Mouse (Mus musculus) hindbrain, embryonic 12.5 days (tissue): Measurements from ENCODE around the gene Lime1. TPM values are rescaled to one million over a fixed set of nuclear protein-coding genes. Genes with fewer than 3 reads are reported as not detected.

Experiments
- ATAC-seq: fragments of 200-750 bp; cut with Nextera tagmentation; 2 replicates; pipeline ENCODE4 v1.8.0; 2017; ENCODE audit warnings: moderate TSS enrichment; ENCODE audit not compliant: low FRiP score
- H3K27ac ChIP-seq: fragments of 300-500 bp; sonication (generic); 2 replicates; pipeline ENCODE4 v1.5.1; 2016; ENCODE audit warnings: mild to moderate bottlenecking
- H3K27me3 ChIP-seq: fragments of 300-500 bp; sonication (generic); 2 replicates; pipeline ENCODE4 v1.6.1; 2016; ENCODE audit warnings: mild to moderate bottlenecking
- H3K36me3 ChIP-seq: fragments of 300-500 bp; sonication (generic); 2 replicates; pipeline ENCODE4 v1.6.1; 2016; ENCODE audit warnings: mild to moderate bottlenecking
- H3K4me1 ChIP-seq: fragments of 300-500 bp; sonication (generic); 2 replicates; pipeline ENCODE4 v1.6.1; 2016
- H3K4me2 ChIP-seq: fragments of 300-500 bp; sonication (generic); replicated peaks from 2 replicates; pipeline ENCODE4 v1.6.1; 2016; ENCODE audit warnings: mild to moderate bottlenecking
- H3K4me3 ChIP-seq: fragments of 300-500 bp; sonication (generic); 2 replicates; pipeline ENCODE4 v1.5.1; 2016; ENCODE audit warnings: mild to moderate bottlenecking
- H3K9ac ChIP-seq: fragments of 300-500 bp; sonication (generic); 2 replicates; pipeline ENCODE4 v1.6.1; 2016; ENCODE audit warnings: mild to moderate bottlenecking, moderate library complexity
- H3K9me3 ChIP-seq: fragments of 300-500 bp; sonication (generic); replicated peaks from 2 replicates; pipeline ENCODE4 v1.6.1; 2016; ENCODE audit warnings: mild to moderate bottlenecking
- WGBS: fragments of 180-500 bp; shearing (Covaris S2); methylation state at CpG from one replicate; pipeline ENCODE4 v1.1.7; 2016; 5-methylcytosine and 5-hydroxymethylcytosine counted together
- polyA plus RNA-seq: library from polyadenylated mRNA; unstranded; fragments of >200 nt; fragmentation: Nextera tagmentation; extraction: Ambion mirVana; gene quantifications from 2 replicates; pipeline ENCODE4 v1.2.1, GENCODE M21; 2016

Lime1 gene
- polyA plus RNA-seq, result 37.8 and 41.8 TPM in 2 replicates

GRCm38 (mm10) chr2:181379778-181380177 is at the start of gene Lime1:
Gene Lime1, plus strand, starts transcription at chr2:181380078.
- H3K27me3 ChIP-seq, result no peaks in the 10 kb centered on the region
- no peak within 1 kb of the TSS for H3K4me2 ChIP-seq
- H3K27ac ChIP-seq, result no peak within 1 kb of the TSS
- WGBS, result 93% methylated on average over 12 of the region's 12 CpGs
- peaks cover 63% of the 10 kb centered on the region for H3K36me3 ChIP-seq
- H3K4me3 ChIP-seq, result no peak within 1 kb of the TSS
- ATAC-seq, result no peak
- no peak within 1 kb of the TSS for H3K9ac ChIP-seq
- H3K4me1 ChIP-seq, result no peaks in the 10 kb centered on the region
- no peaks in the 10 kb centered on the region for H3K9me3 ChIP-seq

DNA sequence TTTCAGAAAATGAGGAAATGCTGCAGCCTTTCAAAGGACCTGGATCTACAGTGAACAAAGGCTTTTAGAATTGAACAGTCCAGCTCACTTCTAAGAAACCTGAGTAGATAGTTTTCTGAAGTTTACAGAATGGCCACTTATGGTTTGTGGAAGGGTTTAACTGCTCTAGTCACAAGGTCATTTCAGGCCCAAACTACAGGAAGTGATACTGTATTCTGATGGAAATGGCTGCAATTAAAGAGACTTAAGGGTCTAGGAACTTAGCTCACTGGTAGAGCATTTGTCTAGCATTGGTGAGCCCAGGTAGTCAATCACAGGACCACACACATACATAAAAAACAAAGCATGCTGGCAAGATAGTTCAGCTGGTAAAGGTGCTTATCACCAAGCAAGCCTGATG is 47.3 kb upstream of the Lime1 start:
- H3K4me3 ChIP-seq, result no peak overlapping the region
- H3K4me1 ChIP-seq, result no peaks in the 10 kb centered on the region
- no peaks in the 10 kb centered on the region for H3K27me3 ChIP-seq
- H3K36me3 ChIP-seq, result peaks cover 75% of the 10 kb centered on the region
- H3K27ac ChIP-seq, result no peak overlapping the region
- H3K9ac ChIP-seq, result no peak overlapping the region
- H3K9me3 ChIP-seq, result no peaks in the 10 kb centered on the region
- no peak overlapping the region for H3K4me2 ChIP-seq
- ATAC-seq, result no peak

- Histone ChIP-seq H3K9ac (no peak overlapping the region), H3K36me3 (peaks cover 72% of the 10 kb centered on the region), H3K27me3 (no peaks in the 10 kb centered on the region), H3K4me1 (no peaks in the 10 kb centered on the region), H3K4me2 (no peak overlapping the region), H3K27ac (no peak overlapping the region), H3K4me3 (no peak overlapping the region), H3K9me3 (no peaks in the 10 kb centered on the region)
- ATAC-seq, result no peak
- 64% methylated on average over 3 of the region's 3 CpGs for WGBS
Observed at GRCm38 (mm10) chr2:181334023-181334422, 45.9 kb upstream of the Lime1 start.

GRCm38 (mm10) chr2:181340426-181340825 is 39.5 kb upstream of the Lime1 start:
- Histone ChIP-seq H3K27me3 (no peaks in the 10 kb centered on the region), H3K4me2 (no peak overlapping the region), H3K4me3 (no peak overlapping the region), H3K27ac (no peak overlapping the region), H3K9me3 (no peaks in the 10 kb centered on the region), H3K36me3 (peaks cover 76% of the 10 kb centered on the region), H3K9ac (no peak overlapping the region), H3K4me1 (no peaks in the 10 kb centered on the region)
- no peak for ATAC-seq
- 86% methylated on average over 4 of the region's 4 CpGs for WGBS

DNA sequence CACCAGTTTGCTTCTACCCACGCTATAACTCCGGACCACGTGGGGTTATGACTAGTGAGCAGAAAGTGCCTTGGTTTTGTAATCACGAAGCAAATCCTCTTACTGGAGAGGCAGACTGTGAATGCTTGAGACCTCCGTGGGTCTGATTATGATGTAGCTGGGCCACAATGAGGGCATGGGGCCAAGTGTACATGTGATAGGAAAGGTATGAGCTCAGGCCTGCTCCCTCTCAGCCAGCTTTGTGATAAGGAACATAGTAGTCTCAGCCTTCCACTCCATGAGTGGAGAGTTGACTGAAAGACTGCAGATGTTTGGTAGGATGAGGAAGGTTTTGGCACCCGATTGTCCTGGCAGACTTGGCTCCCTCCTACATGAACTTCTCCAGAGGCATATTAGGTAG is 37.1 kb upstream of the Lime1 start:
- H3K27me3 ChIP-seq, result no peaks in the 10 kb centered on the region
- no peak overlapping the region for H3K27ac ChIP-seq
- no peaks in the 10 kb centered on the region for H3K9me3 ChIP-seq
- H3K4me3 ChIP-seq, result no peak overlapping the region
- peaks cover 75% of the 10 kb centered on the region for H3K36me3 ChIP-seq
- H3K4me2 ChIP-seq, result no peak overlapping the region
- ATAC-seq, result no peak
- WGBS, result 96% methylated on average over 6 of the region's 6 CpGs
- H3K4me1 ChIP-seq, result no peaks in the 10 kb centered on the region
- no peak overlapping the region for H3K9ac ChIP-seq

DNA sequence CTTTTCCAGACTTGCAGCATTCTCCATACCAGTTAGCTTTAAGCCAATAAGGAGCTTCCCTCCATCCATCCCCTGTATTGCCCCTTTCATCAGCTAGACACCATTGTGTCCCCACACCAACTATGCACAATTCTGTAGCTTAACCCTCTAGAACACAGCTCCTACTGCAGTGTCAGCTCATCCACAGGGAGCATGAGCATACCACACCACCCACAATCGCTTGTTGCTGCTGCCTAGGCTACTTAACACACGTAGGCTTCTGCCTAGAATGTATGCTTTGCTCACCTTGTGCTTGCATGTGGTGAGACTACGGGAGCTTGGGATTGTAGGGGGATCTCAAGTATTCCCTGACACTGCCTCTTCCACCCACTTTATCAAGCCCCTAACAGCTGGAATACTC is 23.1 kb upstream of the Lime1 start:
- H3K9ac ChIP-seq, result no peak overlapping the region
- H3K36me3 ChIP-seq, result peaks cover 97% of the 10 kb centered on the region
- no peak overlapping the region for H3K4me3 ChIP-seq
- H3K9me3 ChIP-seq, result no peaks in the 10 kb centered on the region
- no peak overlapping the region for H3K4me2 ChIP-seq
- H3K4me1 ChIP-seq, result no peaks in the 10 kb centered on the region
- WGBS, result 81% methylated on average over 3 of the region's 3 CpGs
- H3K27ac ChIP-seq, result no peak overlapping the region
- H3K27me3 ChIP-seq, result no peaks in the 10 kb centered on the region
- ATAC-seq, result no peak

DNA sequence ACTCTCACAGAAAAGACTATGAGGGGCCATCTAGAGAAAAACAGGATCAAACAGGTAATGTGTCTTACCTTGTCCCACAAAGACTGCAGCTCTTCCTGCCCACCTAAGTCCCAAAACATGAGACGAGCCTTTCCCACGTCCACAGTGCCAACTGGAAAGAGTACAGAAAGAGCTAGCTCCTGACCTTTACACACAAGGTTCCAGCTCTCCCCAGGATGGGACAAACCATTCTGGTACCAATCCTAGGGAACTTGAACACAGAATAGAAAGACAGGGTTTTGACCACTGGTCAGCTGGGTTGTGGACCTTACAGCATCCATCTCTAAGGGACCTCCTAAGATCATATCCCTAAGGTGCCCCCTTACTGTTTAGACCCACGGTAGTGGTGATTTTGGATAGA is 15.9 kb upstream of the Lime1 start:
- H3K4me2 ChIP-seq, result peak overlapping the region; percentile 96
- 85% methylated on average over 3 of the region's 3 CpGs for WGBS
- peaks cover 35% of the 10 kb centered on the region for H3K4me1 ChIP-seq
- H3K9ac ChIP-seq, result peak overlapping the region; percentile 92; the same call in 1 of the 2 replicates
- H3K27ac ChIP-seq, result no peak overlapping the region
- ATAC-seq, result no peak
- no peaks in the 10 kb centered on the region for H3K9me3 ChIP-seq
- no peaks in the 10 kb centered on the region for H3K27me3 ChIP-seq
- H3K36me3 ChIP-seq, result peaks cover 44% of the 10 kb centered on the region
- peak overlapping the region; percentile 78 for H3K4me3 ChIP-seq

DNA sequence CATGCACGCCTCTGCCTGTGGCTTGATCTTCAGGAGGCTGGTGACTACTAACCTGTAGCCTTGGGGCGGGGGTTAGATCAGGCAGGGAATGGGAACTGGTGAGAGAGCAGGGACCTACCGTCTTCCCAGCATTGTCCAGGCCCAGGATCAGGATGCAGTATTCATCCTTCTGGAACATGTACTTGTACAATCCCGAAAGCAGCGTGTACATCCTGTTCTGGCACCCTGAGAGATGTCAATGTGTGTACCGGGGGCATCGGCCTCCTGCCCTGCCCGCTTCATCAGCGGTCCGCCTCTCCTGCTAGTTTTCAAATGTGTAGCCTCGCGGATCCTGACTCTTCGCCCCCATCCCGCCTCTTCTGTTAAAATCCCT is 15.4 kb upstream of the Lime1 start:
- peak overlapping the region; percentile 96 for H3K4me2 ChIP-seq
- H3K9ac ChIP-seq, result peak overlapping the region; percentile 92
- H3K4me3 ChIP-seq, result peak overlapping the region; percentile 78
- 11% methylated on average over 14 of the region's 14 CpGs for WGBS
- peaks cover 43% of the 10 kb centered on the region for H3K36me3 ChIP-seq
- ATAC-seq, result no peak
- H3K4me1 ChIP-seq, result peaks cover 35% of the 10 kb centered on the region
- H3K9me3 ChIP-seq, result no peaks in the 10 kb centered on the region
- no peaks in the 10 kb centered on the region for H3K27me3 ChIP-seq
- peak overlapping the region; percentile 92 for H3K27ac ChIP-seq

- no peaks in the 10 kb centered on the region for H3K27me3 ChIP-seq
- under 1% methylated on average over 68 of the region's 71 CpGs for WGBS
- peak within 1 kb of the TSS; percentile 78 for H3K4me3 ChIP-seq
- no peaks in the 10 kb centered on the region for H3K9me3 ChIP-seq
- H3K4me1 ChIP-seq, result peaks cover 35% of the 10 kb centered on the region
- peaks cover 43% of the 10 kb centered on the region for H3K36me3 ChIP-seq
- peak; percentile 85 for ATAC-seq
- peak within 1 kb of the TSS; percentile 92 for H3K27ac ChIP-seq
- H3K4me2 ChIP-seq, result peak within 1 kb of the TSS; percentile 96
- peak within 1 kb of the TSS; percentile 92 for H3K9ac ChIP-seq
Observed at GRCm38 (mm10) chr2:181364860-181365596, 14.8 kb upstream of the Lime1 start, which contains the start of the genes Zgpat and Arfrp1. Gene Zgpat, plus strand, starts transcription at chr2:181364928. Gene Arfrp1, minus strand, starts transcription at chr2:181365404.

DNA sequence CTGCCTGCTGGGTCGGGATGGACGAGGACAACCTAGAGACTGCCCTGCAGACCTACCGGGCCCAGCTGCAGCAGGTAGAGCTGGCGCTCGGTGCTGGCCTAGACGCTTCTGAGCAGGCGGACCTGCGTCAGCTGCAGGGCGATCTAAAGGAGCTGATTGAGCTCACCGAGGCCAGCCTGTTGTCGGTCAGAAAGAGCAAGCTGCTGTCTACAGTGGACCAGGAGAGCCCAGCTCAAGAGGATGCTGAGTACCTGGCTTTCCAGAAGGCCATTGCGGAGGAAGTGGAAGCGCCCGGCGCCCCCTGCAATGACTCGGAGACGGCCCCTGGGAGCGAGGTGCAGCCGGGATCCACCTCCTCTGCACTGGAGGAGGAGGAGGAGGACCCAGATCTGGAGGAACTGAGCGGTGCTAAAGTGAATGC is 14.2 kb upstream of the Lime1 start:
- Histone ChIP-seq H3K4me1 (peaks cover 35% of the 10 kb centered on the region), H3K9me3 (no peaks in the 10 kb centered on the region), H3K9ac (peak overlapping the region; percentile 92), H3K27ac (peak overlapping the region; percentile 92), H3K4me3 (peak overlapping the region; percentile 78), H3K4me2 (peak overlapping the region; percentile 96), H3K27me3 (no peaks in the 10 kb centered on the region), H3K36me3 (peaks cover 43% of the 10 kb centered on the region)
- under 1% methylated on average over 20 of the region's 20 CpGs for WGBS
- ATAC-seq, result peak; percentile 62

DNA sequence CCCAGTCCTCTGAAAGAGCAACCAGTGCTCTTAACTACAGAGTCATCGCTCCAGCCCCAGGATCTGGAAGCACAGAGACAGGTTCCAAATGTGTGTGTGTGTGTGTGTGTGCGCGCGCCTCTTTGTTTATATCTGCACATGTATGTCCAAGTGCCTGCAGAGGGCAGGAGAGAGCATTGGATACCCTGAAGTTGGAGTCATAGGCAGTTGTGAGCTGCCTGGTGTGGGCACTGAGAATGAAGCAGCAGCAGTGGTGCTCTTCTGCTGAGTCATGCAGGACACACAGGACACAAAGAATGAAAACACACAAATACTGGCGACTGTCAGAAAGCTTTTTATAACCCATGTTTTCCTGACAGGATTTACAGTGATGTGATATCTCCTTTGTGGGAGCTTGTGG is 9.9 kb upstream of the Lime1 start:
- no peaks in the 10 kb centered on the region for H3K27me3 ChIP-seq
- no peak overlapping the region for H3K9ac ChIP-seq
- no peak for ATAC-seq
- no peaks in the 10 kb centered on the region for H3K9me3 ChIP-seq
- H3K4me1 ChIP-seq, result peaks cover 28% of the 10 kb centered on the region
- H3K27ac ChIP-seq, result no peak overlapping the region
- H3K36me3 ChIP-seq, result peaks cover 18% of the 10 kb centered on the region
- 94% methylated on average over 5 of the region's 5 CpGs for WGBS
- no peak overlapping the region for H3K4me2 ChIP-seq
- no peak overlapping the region for H3K4me3 ChIP-seq

- no peaks in the 10 kb centered on the region for H3K27me3 ChIP-seq
- H3K4me2 ChIP-seq, result no peak overlapping the region
- peaks cover 27% of the 10 kb centered on the region for H3K36me3 ChIP-seq
- no peak overlapping the region for H3K4me3 ChIP-seq
- H3K9ac ChIP-seq, result no peak overlapping the region
- no peaks in the 10 kb centered on the region for H3K4me1 ChIP-seq
- no peak for ATAC-seq
- no peak overlapping the region for H3K27ac ChIP-seq
- 92% methylated on average over 2 of the region's 2 CpGs for WGBS
- H3K9me3 ChIP-seq, result no peaks in the 10 kb centered on the region
Observed at GRCm38 (mm10) chr2:181375787-181376186, 4.1 kb upstream of the Lime1 start.

GRCm38 (mm10) chr2:181377230-181377629 is 2.6 kb upstream of the Lime1 start:
- H3K4me3 ChIP-seq, result no peak overlapping the region
- H3K27me3 ChIP-seq, result no peaks in the 10 kb centered on the region
- no peak overlapping the region for H3K4me2 ChIP-seq
- no peak overlapping the region for H3K9ac ChIP-seq
- 91% methylated on average over 2 of the region's 2 CpGs for WGBS
- no peaks in the 10 kb centered on the region for H3K9me3 ChIP-seq
- peaks cover 41% of the 10 kb centered on the region for H3K36me3 ChIP-seq
- ATAC-seq, result no peak
- H3K4me1 ChIP-seq, result no peaks in the 10 kb centered on the region
- no peak overlapping the region for H3K27ac ChIP-seq
